Mouse (Mus musculus) heart, embryonic 15.5 days (tissue): Measurements from ENCODE around the gene March7. TPM values are rescaled to one million over a fixed set of nuclear protein-coding genes. Genes with fewer than 3 reads are reported as not detected.

ENCODE experiments used
- ATAC-seq: fragments of 200-750 bp; cut with Nextera tagmentation; replicated peaks from 2 replicates; pipeline ENCODE4 v1.8.0; 2017; ENCODE audit warnings: low read depth, moderate TSS enrichment; ENCODE audit not compliant: insufficient number of reproducible peaks, insufficient read depth, low FRiP score
- H3K27ac ChIP-seq: fragments of 300-500 bp; sonication (generic); 2 replicates; pipeline ENCODE4 v1.5.1; 2015; ENCODE audit warnings: mild to moderate bottlenecking, inconsistent platforms
- H3K27me3 ChIP-seq: fragments of 300-500 bp; sonication (generic); 2 replicates; pipeline ENCODE4 v1.6.1; 2015; ENCODE audit warnings: inconsistent platforms
- H3K36me3 ChIP-seq: fragments of 300-500 bp; sonication (generic); 2 replicates; pipeline ENCODE4 v1.6.1; 2015; ENCODE audit warnings: mild to moderate bottlenecking, inconsistent platforms
- H3K4me1 ChIP-seq: fragments of 300-500 bp; sonication (generic); replicated peaks from 2 replicates; pipeline ENCODE4 v1.6.1; 2015; ENCODE audit warnings: inconsistent platforms
- H3K4me2 ChIP-seq: fragments of 300-500 bp; sonication (generic); 2 replicates; pipeline ENCODE4 v1.6.1; 2015; ENCODE audit warnings: inconsistent platforms, mild to moderate bottlenecking, moderate library complexity
- H3K4me3 ChIP-seq: fragments of 300-500 bp; sonication (generic); 2 replicates; pipeline ENCODE4 v1.5.1; 2015; ENCODE audit warnings: mild to moderate bottlenecking, inconsistent platforms
- H3K9ac ChIP-seq: fragments of 300-500 bp; sonication (generic); 2 replicates; pipeline ENCODE4 v1.6.1; 2015; ENCODE audit warnings: mild to moderate bottlenecking, inconsistent platforms
- H3K9me3 ChIP-seq: fragments of 300-500 bp; sonication (generic); replicated peaks from 2 replicates; pipeline ENCODE4 v1.6.1; 2016; ENCODE audit warnings: inconsistent platforms
- WGBS: fragments of 180-500 bp; shearing (Covaris S2); methylation state at CpG from one replicate; pipeline ENCODE4 v1.1.7; 2015; ENCODE audit warnings: mixed read lengths; 5-methylcytosine and 5-hydroxymethylcytosine counted together
- polyA plus RNA-seq: library from polyadenylated mRNA; unstranded; fragments of >200 nt; fragmentation: Nextera tagmentation; extraction: Ambion mirVana; gene quantifications from 2 replicates; pipeline ENCODE4 v1.2.1, GENCODE M21; 2015

The March7 gene
- polyA plus RNA-seq, 1 experiment from 2014 or later, result 51.8 TPM

GRCm38 (mm10) chr2:60181696-60182095 is 28.0 kb upstream of the March7 start:
- ATAC-seq, result no peak
- no peak overlapping the region for H3K27ac ChIP-seq
- WGBS, result 52% methylated on average over 2 of the region's 2 CpGs

GRCm38 (mm10) chr2:60196841-60197240 is 12.8 kb upstream of the March7 start:
- 73% methylated on average over 1 of the region's 1 CpGs for WGBS
- Histone ChIP-seq H3K36me3 (no peaks in the 10 kb centered on the region), H3K4me3 (no peak overlapping the region), H3K9me3 (no peaks in the 10 kb centered on the region), H3K9ac (no peak overlapping the region), H3K4me1 (no peaks in the 10 kb centered on the region), H3K27me3 (no peaks in the 10 kb centered on the region), H3K27ac (no peak overlapping the region), H3K4me2 (no peak overlapping the region)
- ATAC-seq, result no peak

More at GRCm38 (mm10) chr2:60181696-60182095, 28.0 kb upstream of the March7 start:
- no peaks in the 10 kb centered on the region for H3K36me3 ChIP-seq
- no peak overlapping the region for H3K9ac ChIP-seq
- H3K4me3 ChIP-seq, result no peak overlapping the region
- H3K27me3 ChIP-seq, result no peaks in the 10 kb centered on the region
- no peaks in the 10 kb centered on the region for H3K9me3 ChIP-seq
- H3K4me1 ChIP-seq, result no peaks in the 10 kb centered on the region
- H3K4me2 ChIP-seq, result no peak overlapping the region

GRCm38 (mm10) chr2:60200051-60200562 is 9.6 kb upstream of the March7 start:
- no peak overlapping the region for H3K4me3 ChIP-seq
- no peaks in the 10 kb centered on the region for H3K4me1 ChIP-seq
- H3K9me3 ChIP-seq, result no peaks in the 10 kb centered on the region
- H3K27me3 ChIP-seq, result no peaks in the 10 kb centered on the region
- H3K4me2 ChIP-seq, result no peak overlapping the region
- ATAC-seq, result no peak
- no peak overlapping the region for H3K27ac ChIP-seq
- no peaks in the 10 kb centered on the region; the same call in 1 of the 2 replicates for H3K36me3 ChIP-seq
- H3K9ac ChIP-seq, result no peak overlapping the region
- 95% methylated on average over 5 of the region's 5 CpGs for WGBS

- no peak overlapping the region for H3K4me2 ChIP-seq
- ATAC-seq, result no peak
- peaks cover 3% of the 10 kb centered on the region; the same call in 1 of the 2 replicates for H3K36me3 ChIP-seq
- no peak overlapping the region for H3K9ac ChIP-seq
- no peaks in the 10 kb centered on the region for H3K9me3 ChIP-seq
- no peak overlapping the region for H3K4me3 ChIP-seq
- no peaks in the 10 kb centered on the region for H3K4me1 ChIP-seq
- 58% methylated on average over 8 of the region's 8 CpGs for WGBS
- H3K27me3 ChIP-seq, result no peaks in the 10 kb centered on the region
- H3K27ac ChIP-seq, result no peak overlapping the region
Observed at GRCm38 (mm10) chr2:60200667-60201066, 9.0 kb upstream of the March7 start.

GRCm38 (mm10) chr2:60202900-60203530 is 6.7 kb upstream of the March7 start:
- Histone ChIP-seq H3K9ac (no peak overlapping the region), H3K4me3 (no peak overlapping the region), H3K27ac (no peak overlapping the region), H3K9me3 (no peaks in the 10 kb centered on the region), H3K36me3 (peaks cover 8% of the 10 kb centered on the region; the same call in 1 of the 2 replicates), H3K4me1 (peaks cover 5% of the 10 kb centered on the region), H3K27me3 (no peaks in the 10 kb centered on the region), H3K4me2 (no peak overlapping the region)
- WGBS, result 82% methylated on average over 8 of the region's 8 CpGs
- ATAC-seq, result no peak

- peaks cover 9% of the 10 kb centered on the region for H3K4me1 ChIP-seq
- H3K9me3 ChIP-seq, result no peaks in the 10 kb centered on the region
- peaks cover 8% of the 10 kb centered on the region; the same call in 1 of the 2 replicates for H3K36me3 ChIP-seq
- 97% methylated on average over 4 of the region's 4 CpGs for WGBS
- no peak for ATAC-seq
- no peaks in the 10 kb centered on the region for H3K27me3 ChIP-seq
- no peak overlapping the region for H3K4me2 ChIP-seq
- no peak overlapping the region for H3K9ac ChIP-seq
- no peak overlapping the region for H3K27ac ChIP-seq
- no peak overlapping the region for H3K4me3 ChIP-seq
Observed at GRCm38 (mm10) chr2:60203733-60204132, 6.0 kb upstream of the March7 start.

- Histone ChIP-seq H3K9ac (no peak overlapping the region), H3K4me1 (peaks cover 9% of the 10 kb centered on the region), H3K27ac (no peak overlapping the region), H3K4me3 (no peak overlapping the region), H3K36me3 (peaks cover 8% of the 10 kb centered on the region; the same call in 1 of the 2 replicates), H3K9me3 (no peaks in the 10 kb centered on the region), H3K27me3 (no peaks in the 10 kb centered on the region), H3K4me2 (no peak overlapping the region)
- no peak for ATAC-seq
- 78% methylated on average over 6 of the region's 6 CpGs for WGBS
Observed at GRCm38 (mm10) chr2:60204162-60204561, 5.5 kb upstream of the March7 start.

GRCm38 (mm10) chr2:60205795-60206194 is 3.9 kb upstream of the March7 start:
- 80% methylated on average over 6 of the region's 6 CpGs for WGBS
- no peaks in the 10 kb centered on the region for H3K9me3 ChIP-seq
- peaks cover 8% of the 10 kb centered on the region; the same call in 1 of the 2 replicates for H3K36me3 ChIP-seq
- peaks cover 10% of the 10 kb centered on the region for H3K4me1 ChIP-seq
- no peak for ATAC-seq
- no peak overlapping the region for H3K4me2 ChIP-seq
- no peak overlapping the region for H3K4me3 ChIP-seq
- no peak overlapping the region for H3K27ac ChIP-seq
- no peaks in the 10 kb centered on the region for H3K27me3 ChIP-seq
- no peak overlapping the region for H3K9ac ChIP-seq

- no peaks in the 10 kb centered on the region for H3K9me3 ChIP-seq
- H3K4me3 ChIP-seq, result peak overlapping the region; percentile 95
- peak overlapping the region; percentile 92 for H3K27ac ChIP-seq
- under 1% methylated on average over 28 of the region's 35 CpGs for WGBS
- peak overlapping the region; percentile 96 for H3K9ac ChIP-seq
- ATAC-seq, result peak; percentile 40
- H3K4me2 ChIP-seq, result peak overlapping the region; percentile 59
- H3K36me3 ChIP-seq, result peaks cover 13% of the 10 kb centered on the region; the same call in 1 of the 2 replicates
- H3K27me3 ChIP-seq, result no peaks in the 10 kb centered on the region
- H3K4me1 ChIP-seq, result peaks cover 36% of the 10 kb centered on the region
Observed at GRCm38 (mm10) chr2:60209122-60209611, 520 bp upstream of the March7 start.

GRCm38 (mm10) chr2:60210821-60211220 is 1.1 kb downstream of the March7 start:
- Histone ChIP-seq H3K4me2 (peak overlapping the region; percentile 77), H3K4me3 (peak overlapping the region; percentile 95), H3K36me3 (peaks cover 13% of the 10 kb centered on the region; the same call in 1 of the 2 replicates), H3K9me3 (no peaks in the 10 kb centered on the region), H3K9ac (peak overlapping the region; percentile 96), H3K4me1 (peaks cover 45% of the 10 kb centered on the region), H3K27ac (peak overlapping the region; percentile 92), H3K27me3 (no peaks in the 10 kb centered on the region)
- no peak for ATAC-seq
- 6% methylated on average over 5 of the region's 5 CpGs for WGBS

- Histone ChIP-seq H3K27ac (no peak overlapping the region), H3K4me3 (no peak overlapping the region), H3K9ac (no peak overlapping the region), H3K36me3 (peaks cover 13% of the 10 kb centered on the region; the same call in 1 of the 2 replicates), H3K27me3 (no peaks in the 10 kb centered on the region), H3K4me1 (peaks cover 61% of the 10 kb centered on the region), H3K9me3 (no peaks in the 10 kb centered on the region), H3K4me2 (no peak overlapping the region)
- ATAC-seq, result no peak
Observed at GRCm38 (mm10) chr2:60212488-60212887, 2.8 kb downstream of the March7 start.

- peaks cover 13% of the 10 kb centered on the region; the same call in 1 of the 2 replicates for H3K36me3 ChIP-seq
- no peaks in the 10 kb centered on the region for H3K9me3 ChIP-seq
- no peak overlapping the region for H3K9ac ChIP-seq
- no peak overlapping the region for H3K4me3 ChIP-seq
- H3K4me2 ChIP-seq, result no peak overlapping the region
- no peak for ATAC-seq
- H3K4me1 ChIP-seq, result peaks cover 58% of the 10 kb centered on the region
- H3K27ac ChIP-seq, result no peak overlapping the region
- 87% methylated on average over 2 of the region's 2 CpGs for WGBS
- no peaks in the 10 kb centered on the region for H3K27me3 ChIP-seq
Observed at GRCm38 (mm10) chr2:60214683-60215082, 5.0 kb downstream of the March7 start.
